Mouse (Mus musculus) lung, embryonic 14.5 days (tissue): ENCODE measurements around the gene Sart3. TPM values are rescaled to one million over a fixed set of nuclear protein-coding genes. Genes with fewer than 3 reads are reported as not detected.

Experiments
- ATAC-seq: fragments of 200-750 bp; cut with Nextera tagmentation; 2 replicates; pipeline ENCODE4 v1.8.0; 2017; ENCODE audit warnings: mild to moderate bottlenecking, moderate TSS enrichment, moderate library complexity; ENCODE audit not compliant: insufficient read depth
- DNase-seq: peaks from one replicate; pipeline ENCODE4 v3.0.0-alpha.2; 2015
- H3K27ac ChIP-seq: fragments of 300-500 bp; sonication (generic); 2 replicates; pipeline ENCODE4 v1.5.1; 2014; ENCODE audit warnings: low read depth, mild to moderate bottlenecking, moderate library complexity
- H3K27me3 ChIP-seq: fragments of 300-500 bp; sonication (generic); 2 replicates; pipeline ENCODE4 v1.6.1; 2014; ENCODE audit warnings: low read length, control low read depth; ENCODE audit not compliant: insufficient read depth
- H3K36me3 ChIP-seq: fragments of 300-500 bp; sonication (generic); 2 replicates; pipeline ENCODE4 v1.6.1; 2014; ENCODE audit warnings: control low read depth; ENCODE audit not compliant: insufficient read depth
- H3K4me1 ChIP-seq: fragments of 300-500 bp; sonication (generic); 2 replicates; pipeline ENCODE4 v1.6.1; 2014; ENCODE audit warnings: antibody characterized with exemption, control low read depth; ENCODE audit not compliant: insufficient read depth
- H3K4me2 ChIP-seq: fragments of 300-500 bp; sonication (generic); 2 replicates; pipeline ENCODE4 v1.6.1; 2014; ENCODE audit warnings: mild to moderate bottlenecking
- H3K4me3 ChIP-seq: fragments of 300-500 bp; sonication (generic); 2 replicates; pipeline ENCODE4 v1.5.1; 2014; ENCODE audit warnings: low read depth, low read length
- H3K9ac ChIP-seq: fragments of 300-500 bp; sonication (generic); 2 replicates; pipeline ENCODE4 v1.6.1; 2014
- H3K9me3 ChIP-seq: fragments of 300-500 bp; sonication (generic); 2 replicates; pipeline ENCODE4 v1.6.1; 2016; ENCODE audit warnings: low read depth, low read length, control low read depth
- CTCF ChIP-seq: IDR thresholded peaks from 2 replicates; pipeline ENCODE4 v1.5.1; 2016; ENCODE audit warnings: antibody characterized with exemption, low read depth
- WGBS: fragments of 180-500 bp; shearing (Covaris S2); extraction: QIAGEN DNeasy Blood & Tissue Kit; methylation state at CpG from one replicate; pipeline ENCODE4 v1.1.7; 2014; 5-methylcytosine and 5-hydroxymethylcytosine counted together
- polyA plus RNA-seq: library from polyadenylated mRNA; unstranded; fragments of >200 nt; fragmentation: Nextera tagmentation; extraction: Ambion mirVana; gene quantifications from 2 replicates; pipeline ENCODE4 v1.2.1, GENCODE M21; 2014

Gene Sart3
- polyA plus RNA-seq, 1 experiment from 2014 or later = 63.1 TPM

DNA sequence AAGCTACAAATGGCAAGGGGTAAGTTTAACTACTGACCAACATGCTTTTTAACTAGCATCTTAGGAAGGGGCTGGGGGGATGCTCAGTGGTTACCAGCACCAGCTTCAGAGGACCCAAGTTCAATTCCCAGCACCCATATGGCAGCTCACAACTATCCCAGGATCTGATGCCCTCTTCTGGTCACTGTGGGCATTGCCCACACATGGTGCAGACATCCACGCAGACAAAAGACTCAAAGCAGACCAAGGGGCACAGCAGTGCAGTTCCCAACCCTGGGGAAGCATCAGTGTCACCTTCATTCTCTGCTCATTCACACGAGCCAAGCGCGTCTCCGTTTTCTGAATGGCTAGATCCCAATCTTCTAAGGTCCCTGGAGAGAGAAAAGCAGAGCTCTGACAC, 24.7 kb downstream of the Sart3 start:
- peak; percentile 54 for TF ChIP-seq CTCF
- H3K36me3 ChIP-seq = peaks cover 100% of the 10 kb centered on the region
- H3K27me3 ChIP-seq = no peaks in the 10 kb centered on the region
- ATAC-seq = no peak
- no peak for DNase-seq
- H3K9me3 ChIP-seq = no peaks in the 10 kb centered on the region
- no peaks in the 10 kb centered on the region for H3K4me1 ChIP-seq
- 97% methylated on average over 5 of the region's 5 CpGs for whole genome bisulfite sequencing
- no peak overlapping the region for H3K4me3 ChIP-seq
- H3K27ac ChIP-seq = no peak overlapping the region
- H3K4me2 ChIP-seq = no peak overlapping the region
- H3K9ac ChIP-seq = no peak overlapping the region

DNA sequence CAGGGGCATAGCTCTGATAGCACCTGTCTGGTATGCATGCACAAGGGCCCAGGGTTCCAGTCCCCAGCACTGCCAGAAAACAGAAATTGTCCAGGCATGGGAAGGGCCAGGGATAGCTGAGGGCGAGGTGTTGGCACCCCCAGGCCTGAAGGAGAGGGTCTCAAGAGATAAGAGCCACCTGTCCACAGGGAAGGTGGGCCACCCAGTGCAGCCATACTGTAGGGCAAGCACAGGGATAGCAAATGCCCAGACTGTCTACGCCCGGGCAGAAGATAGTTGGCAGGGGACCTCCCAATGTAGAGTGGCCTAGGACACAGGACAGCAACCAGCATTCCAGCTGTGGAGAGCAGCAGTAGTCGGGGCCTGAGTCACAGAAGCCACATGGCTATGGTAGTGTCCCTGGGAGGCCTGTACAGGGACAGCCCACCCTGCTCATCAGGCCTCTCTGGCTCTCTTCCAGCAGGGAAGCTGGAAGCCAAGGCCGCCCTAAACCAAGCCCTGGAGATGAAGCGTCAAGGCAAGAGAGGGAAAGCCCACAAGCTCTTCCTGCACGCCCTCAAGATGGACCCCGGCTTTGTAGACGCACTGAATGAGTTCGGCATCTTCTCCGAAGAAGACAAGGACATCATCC, 34.6 kb downstream of the Sart3 start:
- ATAC-seq (no peak), DNase-seq (peak; percentile 44)
- Histone ChIP-seq H3K9me3 (no peaks in the 10 kb centered on the region), H3K4me1 (0 out of 2 replicates have a peak, but pooled peaks cover 9% of the 10 kb centered on the region), H3K9ac (no peak overlapping the region), H3K4me2 (no peak overlapping the region), H3K4me3 (no peak overlapping the region), H3K36me3 (peaks cover 47% of the 10 kb centered on the region), H3K27me3 (no peaks in the 10 kb centered on the region), H3K27ac (no peak overlapping the region)
- TF ChIP-seq CTCF = no peak
- 81% methylated on average over 11 of the region's 11 CpGs for WGBS

DNA sequence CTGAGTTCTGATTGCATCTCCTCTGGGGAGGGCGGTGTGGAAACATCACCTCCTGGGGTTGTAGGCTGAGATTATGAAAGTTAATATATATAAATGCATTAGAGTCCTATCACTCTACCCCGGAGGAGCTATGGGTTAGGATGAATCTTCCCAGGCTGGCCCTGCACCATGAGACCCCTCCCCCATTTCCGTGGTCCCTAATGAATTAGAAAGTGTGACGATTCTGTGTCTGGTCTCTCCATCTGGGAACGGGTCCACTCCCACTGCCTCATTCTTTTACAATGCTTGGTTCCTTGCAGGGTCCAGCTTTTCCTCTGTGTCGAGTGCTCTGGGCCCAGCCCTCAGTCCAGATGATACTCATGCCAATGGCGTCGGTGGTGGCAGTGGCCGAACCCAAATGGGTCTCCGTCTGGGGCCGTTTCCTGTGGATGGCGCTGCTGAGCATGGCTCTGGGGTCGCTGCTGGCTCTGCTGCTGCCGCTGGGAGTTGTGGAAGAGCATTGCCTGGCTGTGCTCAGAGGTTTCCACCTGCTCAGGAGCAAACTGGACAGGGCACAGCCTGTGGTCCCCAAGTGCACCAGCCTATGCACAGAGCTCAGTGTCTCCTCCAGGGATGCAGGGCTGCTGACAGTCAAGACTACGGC, 35.7 kb downstream of the Sart3 start:
- H3K9ac ChIP-seq = peak overlapping the region; percentile 69
- no peak for DNase-seq
- H3K27me3 ChIP-seq = no peaks in the 10 kb centered on the region
- H3K4me3 ChIP-seq = peak overlapping the region; percentile 64
- no peak for ATAC-seq
- TF ChIP-seq CTCF = peak; percentile 33
- peak overlapping the region; percentile 89 for H3K4me2 ChIP-seq
- no peak overlapping the region for H3K27ac ChIP-seq
- H3K9me3 ChIP-seq = no peaks in the 10 kb centered on the region
- WGBS = 40% methylated on average over 15 of the region's 15 CpGs
- 0 out of 2 replicates have a peak, but pooled peaks cover 9% of the 10 kb centered on the region for H3K4me1 ChIP-seq
- peaks cover 36% of the 10 kb centered on the region for H3K36me3 ChIP-seq

DNA sequence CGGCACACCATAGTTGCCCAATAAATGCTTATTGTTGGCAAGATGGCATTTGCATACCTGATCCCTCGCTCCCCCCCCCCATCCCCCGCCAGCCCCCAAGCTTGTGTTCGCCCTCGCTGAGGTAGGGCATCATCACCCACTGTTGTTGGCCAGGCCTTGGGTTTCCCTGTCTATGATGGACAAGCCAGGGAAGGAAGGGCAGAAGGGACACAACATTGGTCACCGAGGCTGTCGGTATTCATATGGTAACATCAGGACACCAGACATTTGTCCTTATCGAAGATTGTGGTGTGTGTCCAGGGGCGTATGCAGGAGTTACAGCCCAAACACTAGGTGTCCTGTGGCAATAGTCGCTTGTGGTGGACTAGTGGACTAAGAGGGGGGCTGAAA, 36.2 kb downstream of the Sart3 start:
- Histone ChIP-seq H3K4me1 (0 out of 2 replicates have a peak, but pooled peaks cover 9% of the 10 kb centered on the region), H3K9ac (peak overlapping the region; percentile 69), H3K4me2 (peak overlapping the region; percentile 89), H3K27ac (peak overlapping the region; percentile 94), H3K27me3 (no peaks in the 10 kb centered on the region), H3K36me3 (peaks cover 31% of the 10 kb centered on the region), H3K9me3 (no peaks in the 10 kb centered on the region), H3K4me3 (peak overlapping the region; percentile 64)
- ATAC-seq (peak; percentile 10), DNase-seq (peak; percentile 9)
- TF ChIP-seq CTCF = no peak
- WGBS = 2% methylated on average over 10 of the region's 10 CpGs

DNA sequence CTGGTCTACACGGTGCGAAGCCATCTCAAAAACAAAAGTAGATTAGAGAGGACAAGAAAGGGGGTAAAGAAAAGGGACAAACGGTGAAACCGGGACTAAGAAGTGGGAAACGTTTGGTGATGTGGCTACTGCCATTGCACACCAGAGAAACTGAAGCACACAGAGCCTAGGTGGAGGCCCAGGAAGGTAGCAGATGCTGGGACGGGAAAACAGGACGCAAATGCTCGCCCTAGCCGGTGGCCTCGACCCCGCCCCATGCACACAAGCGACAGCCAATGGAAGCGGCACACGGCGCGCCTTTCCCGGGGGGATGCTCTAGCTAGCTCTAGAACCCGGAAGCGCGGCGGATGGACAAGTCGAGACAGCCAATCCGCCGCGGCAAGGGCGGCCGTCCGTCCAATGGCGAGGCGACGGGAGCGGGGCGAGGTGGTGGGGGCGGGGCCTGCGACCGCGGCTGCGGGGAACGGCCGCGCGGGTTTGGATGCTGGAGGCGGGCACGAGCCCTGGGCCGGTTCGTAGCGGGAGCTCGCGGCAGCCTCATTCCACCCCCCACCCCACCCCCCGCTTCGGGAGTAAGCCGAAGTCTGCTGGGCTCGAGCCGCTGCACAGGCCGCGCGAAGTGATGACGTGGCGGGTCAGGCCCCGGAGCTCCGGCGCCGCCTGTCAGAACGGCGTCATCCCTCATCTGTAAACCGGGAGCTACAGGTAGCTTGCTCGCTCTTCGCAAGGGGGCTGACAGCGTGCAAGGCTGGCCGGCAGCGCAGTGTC, 36.8 kb downstream of the Sart3 start, which contains the start of gene Ficd:
TSS of gene Ficd (plus strand) at position 459 of the 768 bp plus-strand sequence.
- H3K36me3 ChIP-seq = peaks cover 25% of the 10 kb centered on the region
- under 1% methylated on average over 71 of the region's 71 CpGs for WGBS
- H3K4me3 ChIP-seq = peak within 1 kb of the TSS; percentile 64
- DNase-seq = peak; percentile 99
- H3K4me2 ChIP-seq = peak within 1 kb of the TSS; percentile 89
- no peaks in the 10 kb centered on the region for H3K9me3 ChIP-seq
- TF ChIP-seq CTCF = no peak
- peak; percentile 98 for ATAC-seq
- peak within 1 kb of the TSS; percentile 94 for H3K27ac ChIP-seq
- H3K4me1 ChIP-seq = 0 out of 2 replicates have a peak, but pooled peaks cover 9% of the 10 kb centered on the region
- no peaks in the 10 kb centered on the region for H3K27me3 ChIP-seq
- H3K9ac ChIP-seq = peak within 1 kb of the TSS; percentile 69

DNA sequence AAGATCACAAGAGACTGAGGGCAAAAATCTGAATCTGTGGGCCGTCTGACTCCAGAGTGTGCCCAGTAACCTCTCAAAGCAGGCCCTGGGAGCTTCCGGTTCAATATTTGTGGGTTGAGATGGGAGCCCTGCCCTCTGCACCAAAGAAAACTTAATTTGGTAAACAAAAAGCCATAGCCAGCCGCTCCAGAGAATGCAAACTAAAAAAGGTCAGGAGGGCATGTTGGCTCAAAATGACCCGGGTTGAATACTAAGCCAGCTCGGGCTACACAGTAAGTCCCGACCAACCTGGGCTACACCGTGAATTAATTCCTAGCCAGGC, 37.3 kb downstream of the Sart3 start:
- Histone ChIP-seq H3K4me3 (peak overlapping the region; percentile 64), H3K9me3 (no peaks in the 10 kb centered on the region), H3K27me3 (no peaks in the 10 kb centered on the region), H3K4me2 (peak overlapping the region; percentile 89), H3K9ac (peak overlapping the region; percentile 69), H3K4me1 (0 out of 2 replicates have a peak, but pooled peaks cover 9% of the 10 kb centered on the region), H3K36me3 (peaks cover 20% of the 10 kb centered on the region), H3K27ac (peak overlapping the region; percentile 94)
- DNase-seq (no peak), ATAC-seq (no peak)
- 19% methylated on average over 7 of the region's 7 CpGs for WGBS
- no peak for TF ChIP-seq CTCF

DNA sequence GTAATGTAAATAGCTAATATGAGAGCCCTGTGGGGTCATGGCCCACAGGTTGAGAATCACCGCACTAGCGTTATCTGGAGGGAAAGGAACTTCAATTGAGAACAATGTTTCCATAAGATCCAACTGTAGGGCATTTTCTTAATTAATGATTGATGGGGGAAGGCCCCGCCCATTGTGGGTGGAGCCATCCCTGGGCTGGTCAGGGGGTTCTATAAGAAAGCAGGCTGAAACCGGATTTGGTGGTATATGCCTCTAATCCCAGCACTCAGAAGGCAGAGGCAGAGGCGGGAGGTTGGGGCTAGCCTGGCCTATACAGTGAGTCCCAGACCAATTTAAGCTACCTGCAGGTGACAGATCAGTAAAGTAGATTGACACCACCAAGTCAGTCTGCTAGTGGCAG, 37.9 kb downstream of the Sart3 start:
- no peaks in the 10 kb centered on the region for H3K9me3 ChIP-seq
- no peak overlapping the region for H3K9ac ChIP-seq
- H3K36me3 ChIP-seq = peaks cover 14% of the 10 kb centered on the region
- H3K4me1 ChIP-seq = 0 out of 2 replicates have a peak, but pooled peaks cover 9% of the 10 kb centered on the region
- TF ChIP-seq CTCF = no peak
- ATAC-seq (no peak), DNase-seq (peak; percentile 11)
- 61% methylated on average over 5 of the region's 5 CpGs for WGBS
- no peak overlapping the region for H3K4me2 ChIP-seq
- no peak overlapping the region for H3K4me3 ChIP-seq
- H3K27ac ChIP-seq = no peak overlapping the region
- no peaks in the 10 kb centered on the region for H3K27me3 ChIP-seq
